Mouse (Mus musculus) heart, embryonic 14.5 days (tissue): Measurements from ENCODE around the gene Spg11. TPM values are rescaled to one million over a fixed set of nuclear protein-coding genes. Genes with fewer than 3 reads are reported as not detected.

Experiments used
- ATAC-seq: fragments of 200-750 bp; cut with Nextera tagmentation; 2 replicates; pipeline ENCODE4 v1.8.0; 2017; ENCODE audit warnings: low read depth, moderate TSS enrichment; ENCODE audit not compliant: insufficient number of reproducible peaks, insufficient read depth, low FRiP score
- H3K27ac ChIP-seq, 2 experiments: fragments of 200-500 bp in 1 of 2; fragments of 300-500 bp in 1 of 2; sonication (generic) in 1 of 2; replicated peaks in 1 of 2; 2 replicates each; pipeline ENCODE4 v1.5.1; 2012 to 2014; ENCODE audit warnings: low read depth in 2 of 2, low read length in 2 of 2, control low read depth in 1 of 2, mild to moderate bottlenecking in 1 of 2, mixed read lengths in 1 of 2; ENCODE audit not compliant: control insufficient read depth in 1 of 2, insufficient read depth in 1 of 2
- H3K27me3 ChIP-seq: fragments of 300-500 bp; sonication (generic); 2 replicates; pipeline ENCODE4 v1.6.1; 2014; ENCODE audit warnings: mild to moderate bottlenecking, low read length, control low read depth; ENCODE audit not compliant: control insufficient read depth, insufficient read depth
- H3K36me3 ChIP-seq: fragments of 300-500 bp; sonication (generic); 2 replicates; pipeline ENCODE4 v1.6.1; 2014; ENCODE audit warnings: mild to moderate bottlenecking, control low read depth, low read length, mixed read lengths; ENCODE audit not compliant: control insufficient read depth, insufficient read depth
- H3K4me1 ChIP-seq, 2 experiments: fragments of 200-500 bp in 1 of 2; fragments of 300-500 bp in 1 of 2; sonication (generic) in 1 of 2; 2 replicates each; pipeline ENCODE4 v1.6.1; 2012 to 2014; ENCODE audit warnings: low read length in 2 of 2, control low read depth in 1 of 2, mixed read lengths in 1 of 2; ENCODE audit not compliant: control insufficient read depth in 2 of 2, insufficient read depth in 2 of 2
- H3K4me2 ChIP-seq: fragments of 300-500 bp; sonication (generic); 2 replicates; pipeline ENCODE4 v1.6.1; 2014; ENCODE audit warnings: mild to moderate bottlenecking, low read length
- H3K4me3 ChIP-seq, 2 experiments: fragments of 200-500 bp in 1 of 2; fragments of 300-500 bp in 1 of 2; sonication (generic) in 1 of 2; 2 replicates each; pipeline ENCODE4 v1.5.1; 2012 to 2014; ENCODE audit warnings: low read length in 2 of 2, mild to moderate bottlenecking in 2 of 2, control low read depth in 1 of 2, low read depth in 1 of 2, moderate library complexity in 1 of 2; ENCODE audit not compliant: control insufficient read depth in 1 of 2, insufficient read depth in 1 of 2
- H3K9ac ChIP-seq: fragments of 300-500 bp; sonication (generic); 2 replicates; pipeline ENCODE4 v1.6.1; 2014; ENCODE audit warnings: mild to moderate bottlenecking, low read length
- H3K9me3 ChIP-seq: fragments of 300-500 bp; sonication (generic); 2 replicates; pipeline ENCODE4 v1.6.1; 2016; ENCODE audit warnings: low read length, control low read depth; ENCODE audit not compliant: control insufficient read depth
- WGBS: fragments of 180-500 bp; shearing (Covaris S2); extraction: QIAGEN DNeasy Blood & Tissue Kit; methylation state at CpG from one replicate; pipeline ENCODE4 v1.1.7; 2014; 5-methylcytosine and 5-hydroxymethylcytosine counted together
- polyA plus RNA-seq: library from polyadenylated mRNA; unstranded; fragments of >200 nt; fragmentation: Nextera tagmentation; extraction: Ambion mirVana; gene quantifications from 2 replicates; pipeline ENCODE4 v1.2.1, GENCODE M21; 2014

Gene Spg11
- 6.1 TPM in 2 replicates for polyA plus RNA-seq

DNA sequence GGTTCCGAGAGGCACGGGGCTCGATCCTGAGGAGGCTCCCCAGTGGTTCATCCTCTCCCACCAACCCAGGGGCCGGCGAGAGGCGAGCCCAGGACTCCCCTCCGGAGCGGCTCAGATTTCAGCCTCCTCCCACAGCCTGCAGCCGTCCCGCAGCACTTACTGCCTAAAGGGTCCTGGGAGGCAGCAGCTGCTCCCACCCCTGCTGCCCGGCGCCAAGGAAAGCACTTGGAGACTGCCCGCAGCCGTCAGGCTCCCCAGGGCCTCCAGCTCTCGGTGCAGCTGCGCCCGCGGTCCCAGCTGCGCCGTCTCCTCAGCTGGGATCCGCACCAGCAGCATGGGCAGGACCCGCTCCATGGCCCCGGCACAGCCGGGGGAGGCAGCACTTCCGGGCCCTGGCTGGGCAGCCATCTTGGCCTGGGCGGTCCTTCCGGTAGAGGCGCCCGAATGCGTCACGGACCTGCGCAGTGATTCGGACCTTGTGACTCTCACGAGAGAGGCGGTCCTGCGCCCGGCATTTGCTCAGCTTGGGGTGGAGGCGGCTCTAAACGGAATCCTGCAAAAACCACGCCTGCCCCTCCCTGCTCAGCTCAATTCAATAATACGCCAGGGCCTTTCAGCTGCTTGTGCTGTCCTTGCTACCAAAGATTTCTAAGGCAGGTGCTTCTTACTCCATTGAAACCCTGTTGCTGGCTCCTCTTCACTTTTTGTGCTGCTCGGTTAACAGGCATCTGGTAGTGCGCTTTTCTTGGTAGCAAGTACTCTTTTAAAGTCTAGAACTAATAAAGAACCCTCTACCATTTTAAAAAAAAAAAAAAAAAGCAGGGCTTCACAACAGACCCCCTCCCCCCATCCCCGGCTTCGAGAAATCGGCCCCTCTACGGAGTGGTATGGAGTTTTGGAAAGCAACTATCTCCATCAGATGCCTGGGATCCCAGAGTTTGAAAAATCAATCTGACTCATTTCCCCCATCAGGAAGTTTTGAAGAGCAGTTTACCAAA, at the start of gene Spg11:
Gene Spg11 (minus strand): TSS at position 426 of the 998 bp plus-strand sequence.
- Histone ChIP-seq H3K36me3 (peaks cover 14% of the 10 kb centered on the region), H3K27me3 (no peaks in the 10 kb centered on the region), H3K4me3 (peak within 1 kb of the TSS; percentile 66 to 80), H3K27ac (peak within 1 kb of the TSS; percentile 90 to 96), H3K4me2 (peak within 1 kb of the TSS; percentile 67), H3K9me3 (no peaks in the 10 kb centered on the region), H3K9ac (peak within 1 kb of the TSS; percentile 85), H3K4me1 (peaks cover 0 to 9% of the 10 kb centered on the region in 2 experiments; a peak in 2 of 4 replicates)
- under 1% methylated on average over 47 of the region's 47 CpGs for WGBS
- peak; percentile 99 for ATAC-seq

- Histone ChIP-seq H3K36me3 (no peaks in the 10 kb centered on the region), H3K27ac (no peak overlapping the region), H3K4me1 (peaks cover 9 to 14% of the 10 kb centered on the region in 2 experiments; a peak in 3 of 4 replicates), H3K9ac (no peak overlapping the region), H3K4me3 (no peak overlapping the region), H3K4me2 (0 out of 2 replicates have a peak overlapping the region, but pooled peaks have one; percentile 13), H3K27me3 (no peaks in the 10 kb centered on the region), H3K9me3 (no peaks in the 10 kb centered on the region)
- ATAC-seq, result no peak
- WGBS, result 67% methylated on average over 11 of the region's 11 CpGs
Observed at GRCm38 (mm10) chr2:122164293-122164692, 46.1 kb upstream of the Spg11 start.

DNA sequence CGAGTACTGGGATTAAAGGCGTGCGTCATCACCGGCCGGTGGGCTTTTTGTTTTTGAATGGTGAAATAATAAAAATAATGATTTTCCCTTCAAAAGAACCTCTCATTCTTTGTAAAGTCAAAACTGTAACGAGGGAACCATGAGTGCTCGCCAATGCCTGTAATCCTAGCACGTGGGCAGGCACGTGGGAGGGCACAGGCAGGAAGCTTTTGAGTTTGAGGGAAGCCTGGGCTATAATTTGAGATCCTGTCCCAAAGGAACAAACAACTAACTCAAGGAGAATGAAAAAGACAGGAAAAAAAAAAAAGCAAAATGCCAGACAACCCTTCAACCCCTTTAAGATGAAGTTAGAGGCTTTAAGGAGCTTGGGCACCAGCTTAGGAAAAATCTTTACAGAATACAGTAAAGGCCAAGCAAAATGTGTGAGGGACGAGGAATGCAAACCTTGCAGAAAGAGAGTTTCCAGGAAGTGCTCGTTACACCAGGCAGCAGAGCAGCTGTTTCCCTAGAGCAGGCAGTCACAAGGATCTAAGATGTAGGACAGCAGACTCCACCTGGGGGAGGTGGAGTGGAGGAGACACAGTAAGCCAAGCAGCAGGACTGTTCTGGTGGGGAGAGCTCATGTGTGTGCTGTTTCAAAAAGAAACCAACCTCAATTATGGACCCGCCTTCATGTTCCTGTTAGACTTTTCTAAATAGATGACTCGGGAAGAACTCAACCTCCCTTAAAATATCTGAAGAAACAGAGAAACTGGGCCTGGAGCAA, 45.4 kb upstream of the Spg11 start:
- no peak overlapping the region for H3K4me3 ChIP-seq
- WGBS, result 76% methylated on average over 13 of the region's 13 CpGs
- H3K9me3 ChIP-seq, result no peaks in the 10 kb centered on the region
- H3K27me3 ChIP-seq, result no peaks in the 10 kb centered on the region
- H3K9ac ChIP-seq, result no peak overlapping the region
- no peaks in the 10 kb centered on the region for H3K36me3 ChIP-seq
- no peak for ATAC-seq
- H3K4me1 ChIP-seq, result peaks cover 13 to 14% of the 10 kb centered on the region in 2 experiments
- 0 out of 4 replicates have a peak overlapping the region, but pooled peaks of 1 of the 2 experiments have one; percentile 14 for H3K27ac ChIP-seq
- no peak overlapping the region for H3K4me2 ChIP-seq

GRCm38 (mm10) chr2:122162529-122162928, 44.3 kb upstream of the Spg11 start:
- WGBS, result 87% methylated on average over 2 of the region's 2 CpGs
- no peak overlapping the region for H3K27ac ChIP-seq
- no peaks in the 10 kb centered on the region for H3K9me3 ChIP-seq
- H3K9ac ChIP-seq, result no peak overlapping the region
- no peaks in the 10 kb centered on the region for H3K36me3 ChIP-seq
- H3K4me2 ChIP-seq, result no peak overlapping the region
- no peak for ATAC-seq
- H3K27me3 ChIP-seq, result no peaks in the 10 kb centered on the region
- H3K4me3 ChIP-seq, result no peak overlapping the region
- H3K4me1 ChIP-seq, result peaks cover 14 to 21% of the 10 kb centered on the region in 2 experiments

GRCm38 (mm10) chr2:122161542-122161941, 43.4 kb upstream of the Spg11 start:
- 8% methylated on average over 4 of the region's 4 CpGs for WGBS
- peak overlapping the region; percentile 41 for H3K4me2 ChIP-seq

GRCm38 (mm10) chr2:122160680-122161079, 42.5 kb upstream of the Spg11 start, which contains the start of gene Trim69:
TSS of gene Trim69 (plus strand) at chr2:122160700.
- no peaks in the 10 kb centered on the region for H3K36me3 ChIP-seq
- 41% methylated on average over 2 of the region's 2 CpGs for WGBS
- no peak within 1 kb of the TSS for H3K4me3 ChIP-seq
- no peak for ATAC-seq
- peak within 1 kb of the TSS; percentile 75 to 83 for H3K27ac ChIP-seq
- H3K9ac ChIP-seq, result no peak within 1 kb of the TSS
- no peaks in the 10 kb centered on the region for H3K27me3 ChIP-seq
- peaks cover 14 to 21% of the 10 kb centered on the region in 2 experiments for H3K4me1 ChIP-seq
- H3K4me2 ChIP-seq, result peak within 1 kb of the TSS; percentile 41
- no peaks in the 10 kb centered on the region for H3K9me3 ChIP-seq

More at GRCm38 (mm10) chr2:122161542-122161941, 43.4 kb upstream of the Spg11 start:
- H3K9me3 ChIP-seq, result no peaks in the 10 kb centered on the region
- no peak overlapping the region for H3K4me3 ChIP-seq
- no peaks in the 10 kb centered on the region for H3K36me3 ChIP-seq
- H3K4me1 ChIP-seq, result peaks cover 14 to 21% of the 10 kb centered on the region in 2 experiments
- ATAC-seq, result peak; percentile 42; the same call in 1 of the 2 replicates
- H3K9ac ChIP-seq, result no peak overlapping the region
- peak overlapping the region; percentile 75 to 83 for H3K27ac ChIP-seq
- H3K27me3 ChIP-seq, result no peaks in the 10 kb centered on the region

DNA sequence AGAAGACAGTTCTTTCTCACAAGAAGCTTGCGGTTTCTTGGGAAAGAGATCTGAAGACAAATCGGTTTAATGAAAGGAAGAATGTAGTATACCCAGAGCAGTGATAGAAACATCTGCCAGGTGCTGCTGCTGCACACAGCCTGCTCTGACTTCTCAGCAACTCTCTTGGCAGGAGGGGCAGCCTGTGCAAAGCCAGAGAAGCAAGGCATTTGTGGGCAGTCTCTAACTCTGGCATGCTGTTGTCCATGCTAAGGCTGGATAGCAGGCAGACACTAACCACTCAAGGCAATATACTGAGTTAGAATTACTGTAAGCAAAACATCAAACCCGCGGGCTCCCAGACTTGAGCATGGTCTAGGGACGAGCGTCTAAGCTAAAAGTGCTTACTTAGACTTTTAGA, 41.5 kb upstream of the Spg11 start:
- WGBS, result 82% methylated on average over 6 of the region's 6 CpGs
- Histone ChIP-seq H3K9ac (no peak overlapping the region), H3K4me1 (peaks cover 14 to 21% of the 10 kb centered on the region in 2 experiments), H3K27me3 (no peaks in the 10 kb centered on the region), H3K9me3 (no peaks in the 10 kb centered on the region), H3K36me3 (no peaks in the 10 kb centered on the region), H3K27ac (no peak overlapping the region), H3K4me2 (no peak overlapping the region), H3K4me3 (no peak overlapping the region)
- ATAC-seq, result no peak
